ENCODE assay signal across 21 mouse cellular contexts in the genomic region with DNA sequence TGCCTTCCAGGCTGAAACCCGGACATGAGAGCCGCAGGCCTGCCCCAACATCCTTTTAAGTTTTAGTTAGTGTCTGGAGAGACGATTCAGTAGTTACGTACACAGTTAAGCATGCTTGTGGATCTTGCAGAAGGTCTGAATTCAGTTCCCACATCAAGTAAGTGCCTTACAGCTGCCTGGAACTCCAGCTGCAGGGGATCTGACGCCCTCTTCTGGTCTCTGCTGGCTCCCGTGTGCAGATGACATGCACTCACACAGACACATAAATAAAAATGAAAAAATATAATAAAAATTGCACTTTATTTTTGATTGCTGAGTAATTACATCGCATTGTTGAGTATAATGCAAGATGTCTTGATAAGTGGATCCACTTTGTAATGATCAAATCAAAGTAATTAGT. TPM values are rescaled to one million over a fixed set of nuclear protein-coding genes. Genes with fewer than 3 reads are reported as not detected.
DNase-seq lines count a peak whose midpoint lies in the region; ATAC-seq and TF ChIP-seq lines count a peak whose summit lies in the region.
"Had no signal": no experiment of that assay in that cellular context is flagged by ENCODE, and none has a peak within 500 bp of the region (broad histone marks: within the 10 kb centered on the region; RNA-seq: fewer than 3 reads in every experiment).

No protein-coding gene starts in this region.

- intact Hi-C loops in gastrocnemius, adult 2 months (cut with DNase I): loop anchor here (2.0 kb wide), 1 partner anchor 37 kb away; no protein-coding TSS in a partner anchor

- no peak for DNase-seq in gastrocnemius, adult 2 months
- DNase-seq in gastrocnemius, adult 18-20 months (ENCODE audit: low spot score): no peak
- DNase-seq in lung, adult 2 months: no peak
- DNase-seq in lung, postnatal 36 days: no peak
- DNase-seq in adrenal gland, adult 8-10 months: no peak
- DNase-seq in lung, adult 18-20 months: no peak
- DNase-seq: adrenal gland, postnatal 36 days; cerebellum, postnatal 14 days; gastrocnemius, postnatal 10 days; heart, postnatal 36 days; kidney, postnatal 36 days; lung, embryonic 14.5 days; retina, postnatal 1 day; thymus, postnatal 25 days had no signal

- H3K9me3 ChIP-seq in ES-Bruce4 (replicated peaks; ENCODE audit: control insufficient read depth, insufficient read depth, low read length, poor library complexity, severe bottlenecking): no peaks in the 10 kb centered on the region
- no peaks in the 10 kb centered on the region for H3K9me3 ChIP-seq in liver, embryonic 15.5 days (replicated peaks)
- H3K9me3 ChIP-seq: heart, embryonic 10.5 days; neural tube, embryonic 15.5 days had no signal

- TF ChIP-seq CTCF in gastrocnemius, adult 2 months (IDR thresholded peaks at IDR 0.05): peak; percentile 56
- TF ChIP-seq CTCF in lung, adult 2 months (IDR thresholded peaks at IDR 0.05; ENCODE audit: insufficient read depth, low read length): peak; percentile 6; the same call in 1 of the 2 replicates
- peak; percentile 67 for TF ChIP-seq CTCF in ES-Bruce4 (IDR thresholded peaks at IDR 0.05; ENCODE audit: low read depth, low read length)

- no peaks in the 10 kb centered on the region for H3K27me3 ChIP-seq in ES-Bruce4 (ENCODE audit: control insufficient read depth, insufficient read depth, low read length, poor library complexity, severe bottlenecking)
- no peaks in the 10 kb centered on the region for H3K27me3 ChIP-seq in liver, embryonic 15.5 days

- no peak for TF ChIP-seq EP300 in ES-Bruce4 (IDR thresholded peaks at IDR 0.05; ENCODE audit: insufficient read depth, low read depth, low read length)

- ATAC-seq in liver, embryonic 15.5 days (ENCODE audit: insufficient read depth): no peak
- ATAC-seq: forebrain, embryonic 14.5 days had no signal

- H3K9ac ChIP-seq in ES-Bruce4 (ENCODE audit: low read depth, poor library complexity, severe bottlenecking): no peak overlapping the region
- H3K9ac ChIP-seq in liver, embryonic 15.5 days: no peak overlapping the region
- H3K9ac ChIP-seq: lung, embryonic 14.5 days; neural tube, embryonic 15.5 days had no signal

- no peaks in the 10 kb centered on the region for H3K4me1 ChIP-seq in lung, adult 2 months (ENCODE audit: control insufficient read depth, insufficient read depth, low read length)
- peaks cover 4% of the 10 kb centered on the region for H3K4me1 ChIP-seq in ES-Bruce4 (ENCODE audit: control insufficient read depth, insufficient read depth, low read length)
- peaks cover 86% of the 10 kb centered on the region for H3K4me1 ChIP-seq in liver, embryonic 15.5 days (replicated peaks)
- H3K4me1 ChIP-seq: neural tube, embryonic 15.5 days had no signal

- H3K27ac ChIP-seq in gastrocnemius, adult 2 months: no peak overlapping the region
- H3K27ac ChIP-seq in ES-Bruce4 (ENCODE audit: insufficient read depth, low read length): no peak overlapping the region
- peak overlapping the region; percentile 67 for H3K27ac ChIP-seq in liver, embryonic 15.5 days (replicated peaks)
- H3K27ac ChIP-seq: heart, embryonic 10.5 days; neural tube, embryonic 15.5 days had no signal

- no peaks in the 10 kb centered on the region for H3K36me3 ChIP-seq in ES-Bruce4 (ENCODE audit: control insufficient read depth, insufficient read depth, low read length, poor library complexity, severe bottlenecking)
- peaks cover 12% of the 10 kb centered on the region for H3K36me3 ChIP-seq in liver, embryonic 15.5 days (replicated peaks)
- H3K36me3 ChIP-seq: heart, embryonic 10.5 days; neural tube, embryonic 15.5 days had no signal

- TF ChIP-seq POLR2A in lung, adult 2 months (IDR thresholded peaks at IDR 0.05; ENCODE audit: borderline replicate concordance, extremely low read depth, low read depth, low read length): no peak
- no peak for TF ChIP-seq POLR2A in ES-Bruce4 (IDR thresholded peaks at IDR 0.05; ENCODE audit: insufficient read depth, low read length)

- WGBS in lung, adult 2 months: 77% methylated on average over 7 of the region's 7 CpGs
- WGBS in liver, embryonic 15.5 days (ENCODE audit: insufficient replicate concordance): 62% methylated on average over 7 of the region's 7 CpGs

- no peak overlapping the region for H3K4me2 ChIP-seq in liver, embryonic 15.5 days
- H3K4me2 ChIP-seq: neural tube, embryonic 15.5 days had no signal

- no peak overlapping the region for H3K4me3 ChIP-seq in gastrocnemius, adult 2 months
- H3K4me3 ChIP-seq in lung, adult 2 months (replicated peaks; ENCODE audit: extremely low read depth, low read depth, low read length): no peak overlapping the region
- H3K4me3 ChIP-seq in ES-Bruce4 (ENCODE audit: low read depth, low read length): no peak overlapping the region
- H3K4me3 ChIP-seq in liver, embryonic 15.5 days (replicated peaks): no peak overlapping the region
- H3K4me3 ChIP-seq: neural tube, embryonic 15.5 days had no signal

RNA-seq across cellular contexts. Expression of gene Unc5cl, which starts 1.2 kb away (rescaled TPM):
- total RNA-seq in gastrocnemius, adult 2 months (2021): not detected
- total RNA-seq in gastrocnemius, adult 18-20 months (2021): not detected
- 0.85 and 1.1 TPM in 2 replicates for polyA plus RNA-seq in lung, adult 2 months (2012; rRNA removed)
- 0.90 and 1.4 TPM in 2 replicates for polyA plus RNA-seq in ES-Bruce4 (2011; ENCODE audit: insufficient read depth, insufficient read length, low read depth, missing spikeins)
- polyA plus RNA-seq in liver, embryonic 15.5 days (2015; fragmentation: Nextera tagmentation; extraction: Ambion mirVana): 4.0 and 5.2 TPM in 2 replicates
- total RNA-seq in adrenal gland, adult 8-10 months (2022): not detected
- total RNA-seq: adrenal gland, postnatal 36 days; gastrocnemius, postnatal 10 days had no signal

RNA-seq across cellular contexts. Expression of gene Tspo2, which starts 2.2 kb away (rescaled TPM):
- not detected for total RNA-seq in gastrocnemius, adult 2 months (2021)
- total RNA-seq in gastrocnemius, adult 18-20 months (2021): not detected
- 0.24 and 1.3 TPM in 2 replicates for polyA plus RNA-seq in lung, adult 2 months (2012; rRNA removed)
- polyA plus RNA-seq in ES-Bruce4 (2011; ENCODE audit: insufficient read depth, insufficient read length, low read depth, missing spikeins): 1.5 and 2.6 TPM in 2 replicates
- polyA plus RNA-seq in liver, embryonic 15.5 days (2015; fragmentation: Nextera tagmentation; extraction: Ambion mirVana): 182 and 191 TPM in 2 replicates
- under 1 TPM in 1 of 4 experiments, not detected in 3; 0.89 TPM for total RNA-seq in adrenal gland, adult 8-10 months (2022)
- total RNA-seq: adrenal gland, postnatal 36 days; layer of hippocampus, postnatal 25 days; left cerebral cortex, postnatal 36 days had no signal

RNA-seq across cellular contexts. Expression of gene Apobec2, which starts 20.8 kb away (rescaled TPM):
- 100 to 1,000 TPM; 439 to 602 TPM for total RNA-seq in gastrocnemius, adult 2 months (2021)
- 100 to 1,000 TPM; 411 to 558 TPM for total RNA-seq in gastrocnemius, adult 18-20 months (2021)
- 1.7 and 39.9 TPM in 2 replicates for polyA plus RNA-seq in lung, adult 2 months (2012; rRNA removed)
- polyA plus RNA-seq in ES-Bruce4 (2011; ENCODE audit: insufficient read depth, insufficient read length, low read depth, missing spikeins): 4.7 and 5.8 TPM in 2 replicates
- polyA plus RNA-seq in liver, embryonic 15.5 days (2015; fragmentation: Nextera tagmentation; extraction: Ambion mirVana): 2.5 and 4.3 TPM in 2 replicates
- 1 to 10 TPM in 3 of 4 experiments, under 1 TPM in 1; 0.98 to 2.5 (median 2.0) TPM for total RNA-seq in adrenal gland, adult 8-10 months (2022)
- total RNA-seq: left cerebral cortex, postnatal 36 days had no signal

RNA-seq across cellular contexts. Expression of gene Oard1, which starts 43.7 kb away (rescaled TPM):
- 10 to 100 TPM; 11.1 to 12.4 TPM for total RNA-seq in gastrocnemius, adult 2 months (2021)
- total RNA-seq in gastrocnemius, adult 18-20 months (2021): 10 to 100 TPM; 12.3 to 17.4 TPM
- polyA plus RNA-seq in lung, adult 2 months (2012; rRNA removed): 6.7 and 11.9 TPM in 2 replicates
- polyA plus RNA-seq in ES-Bruce4 (2011; ENCODE audit: insufficient read depth, insufficient read length, low read depth, missing spikeins): 76.1 and 87.3 TPM in 2 replicates
- 42.8 and 44.0 TPM in 2 replicates for polyA plus RNA-seq in liver, embryonic 15.5 days (2015; fragmentation: Nextera tagmentation; extraction: Ambion mirVana)
- total RNA-seq in adrenal gland, adult 8-10 months (2022): 10 to 100 TPM; 21.6 to 27.2 (median 25.7) TPM

RNA-seq across cellular contexts. Expression of gene Nfya, which starts 43.8 kb away (rescaled TPM):
- total RNA-seq in gastrocnemius, adult 2 months (2021): 1 to 10 TPM; 6.1 to 9.4 TPM
- 1 to 10 TPM; 5.4 to 7.3 TPM for total RNA-seq in gastrocnemius, adult 18-20 months (2021)
- polyA plus RNA-seq in lung, adult 2 months (2012; rRNA removed): 64.4 and 82.6 TPM in 2 replicates
- polyA plus RNA-seq in ES-Bruce4 (2011; ENCODE audit: insufficient read depth, insufficient read length, low read depth, missing spikeins): 47.2 and 60.1 TPM in 2 replicates
- 8.0 TPM in 2 replicates for polyA plus RNA-seq in liver, embryonic 15.5 days (2015; fragmentation: Nextera tagmentation; extraction: Ambion mirVana)
- total RNA-seq in adrenal gland, adult 8-10 months (2022): 10 to 100 TPM; 33.2 to 45.6 (median 40.9) TPM

Comparison
In these comparisons a context has a peak if more than half of its experiments do, and no peak if none do; other contexts are left out.
1. CTCF ChIP-seq: peak in every context shown above with its lines; median percentile 67 in ES-Bruce4; 56 in gastrocnemius, adult 2 months; 6 in lung, adult 2 months.
2. RNA of gene Apobec2, which starts 20.8 kb away (total RNA-seq): 439 to 602 TPM in gastrocnemius, adult 2 months and 411 to 558 TPM in gastrocnemius, adult 18-20 months; 0.98 to 2.5 TPM in adrenal gland, adult 8-10 months; every median in the first group is over 100 times any median in the second.